Mouse (Mus musculus): ENCODE measurements around the gene Mthfd1.

- no peak for TF ChIP-seq GATA1 (IDR thresholded peaks at IDR 0.05; ENCODE audit: borderline replicate concordance, low read length)
- TF ChIP-seq FLI1 (IDR thresholded peaks at IDR 0.05; ENCODE audit: low read length) = no peak
These were observed 13.6 kb downstream of the Mthfd1 start for GRCm38 (mm10) chr12:76268686-76269085.

Data from megakaryocyte, embryonic 14.5 days (primary cell).